Mouse (Mus musculus) G1E-ER4 (cell line): ENCODE results near the gene Dld. TPM values are rescaled to one million over a fixed set of nuclear protein-coding genes. Genes with fewer than 3 reads are reported as not detected.

Experiments used
- GATA1 ChIP-seq: IDR thresholded peaks from one replicate; pipeline ENCODE4 v1.8.0; 2012; ENCODE audit warnings: low read length, inconsistent platforms
- polyA plus RNA-seq: library from polyadenylated mRNA; stranded (reverse); fragments of >175 nt; gene quantifications from 2 replicates; pipeline ENCODE4 v1.2.3, GENCODE M21; 2012

Gene Dld
- polyA plus RNA-seq, 1 experiment: 8.4 TPM

- TF ChIP-seq GATA1: no peak
These were observed 15.2 kb upstream of the Dld start for GRCm38 (mm10) chr12:31366428-31366827.

GRCm38 (mm10) chr12:31350191-31350943 is 886 bp downstream of the Dld start:
- no peak for TF ChIP-seq GATA1

- TF ChIP-seq GATA1: no peak
These were observed 18.0 kb downstream of the Dld start for GRCm38 (mm10) chr12:31333261-31333660.

GRCm38 (mm10) chr12:31327139-31327538 is 24.1 kb downstream of the Dld start:
- no peak for TF ChIP-seq GATA1

GRCm38 (mm10) chr12:31323136-31323695 is 28.0 kb downstream of the Dld start:
- TF ChIP-seq GATA1: no peak

GRCm38 (mm10) chr12:31321532-31321931 is 29.7 kb downstream of the Dld start:
- TF ChIP-seq GATA1: no peak

GRCm38 (mm10) chr12:31320817-31321216 is 30.4 kb downstream of the Dld start:
- TF ChIP-seq GATA1: no peak

- no peak for TF ChIP-seq GATA1
These were observed 32.8 kb downstream of the Dld start for GRCm38 (mm10) chr12:31318409-31318963.

- TF ChIP-seq GATA1: no peak
These were observed 33.4 kb downstream of the Dld start for GRCm38 (mm10) chr12:31317670-31318408.

GRCm38 (mm10) chr12:31315961-31316360 is 35.3 kb downstream of the Dld start:
- TF ChIP-seq GATA1: no peak

- TF ChIP-seq GATA1: no peak
These were observed 36.9 kb downstream of the Dld start for GRCm38 (mm10) chr12:31314310-31314709.

- TF ChIP-seq GATA1: no peak
These were observed 38.1 kb downstream of the Dld start for GRCm38 (mm10) chr12:31313136-31313535.

- TF ChIP-seq GATA1: no peak
These were observed 39.0 kb downstream of the Dld start for GRCm38 (mm10) chr12:31312281-31312680.

- no peak for TF ChIP-seq GATA1
These were observed 39.5 kb downstream of the Dld start for GRCm38 (mm10) chr12:31311671-31312265.

GRCm38 (mm10) chr12:31310687-31311086 is 40.6 kb downstream of the Dld start:
- no peak for TF ChIP-seq GATA1

GRCm38 (mm10) chr12:31307756-31308155 is 43.5 kb downstream of the Dld start:
- TF ChIP-seq GATA1: no peak
